Mouse (Mus musculus): ENCODE results near the gene Ctsw.
A peak's percentile ranks its signal among the peaks of the same experiment; 100 is the strongest.

The Ctsw gene

GRCm38 (mm10) chr19:5463212-5463611 lies 5.1 kb downstream of the Ctsw start:
- DNase-seq (ENCODE audit: low read depth, low spot score) = no peak

- DNase-seq (ENCODE audit: low read depth, low spot score) = no peak
Measured at GRCm38 (mm10) chr19:5461411-5461810, 6.9 kb downstream of the Ctsw start.

GRCm38 (mm10) chr19:5460465-5460911 lies 7.8 kb downstream of the Ctsw start, which contains the start of gene Fibp:
Gene Fibp (plus strand): TSS chr19:5460615.
- peak; percentile 82 for DNase-seq (ENCODE audit: low read depth, low spot score)

GRCm38 (mm10) chr19:5459896-5460295 lies 8.4 kb downstream of the Ctsw start:
- no peak for DNase-seq (ENCODE audit: low read depth, low spot score)

GRCm38 (mm10) chr19:5459019-5459418 lies 9.3 kb downstream of the Ctsw start:
- DNase-seq (ENCODE audit: low read depth, low spot score) = no peak

GRCm38 (mm10) chr19:5457746-5458442 lies 10.4 kb downstream of the Ctsw start, which contains the start of gene Ccdc85b:
Gene Ccdc85b (minus strand): TSS chr19:5457894.
- DNase-seq (ENCODE audit: low read depth, low spot score) = no peak

GRCm38 (mm10) chr19:5456922-5457745 lies 11.2 kb downstream of the Ctsw start:
- peak; percentile 87 for DNase-seq (ENCODE audit: low read depth, low spot score)

GRCm38 (mm10) chr19:5456241-5456921 lies 11.9 kb downstream of the Ctsw start:
- DNase-seq (ENCODE audit: low read depth, low spot score) = no peak

GRCm38 (mm10) chr19:5455568-5455967 lies 12.7 kb downstream of the Ctsw start:
- no peak for DNase-seq (ENCODE audit: low read depth, low spot score)

- no peak for DNase-seq (ENCODE audit: low read depth, low spot score)
Measured at GRCm38 (mm10) chr19:5455037-5455436, 13.3 kb downstream of the Ctsw start.

- no peak for DNase-seq (ENCODE audit: low read depth, low spot score)
Measured at GRCm38 (mm10) chr19:5451766-5452165, 16.5 kb downstream of the Ctsw start.

GRCm38 (mm10) chr19:5449673-5450072 lies 18.6 kb downstream of the Ctsw start:
- DNase-seq (ENCODE audit: low read depth, low spot score) = no peak

- DNase-seq (ENCODE audit: low read depth, low spot score) = no peak
Measured at GRCm38 (mm10) chr19:5448354-5449150, 19.8 kb downstream of the Ctsw start.

- DNase-seq (ENCODE audit: low read depth, low spot score) = no peak
Measured at GRCm38 (mm10) chr19:5447515-5448353, 20.6 kb downstream of the Ctsw start, which contains the start of gene Fosl1. Gene Fosl1 (plus strand): TSS chr19:5447547.

GRCm38 (mm10) chr19:5445747-5446146 lies 22.6 kb downstream of the Ctsw start:
- no peak for DNase-seq (ENCODE audit: low read depth, low spot score)

- DNase-seq (ENCODE audit: low read depth, low spot score) = no peak
Measured at GRCm38 (mm10) chr19:5444954-5445353, 23.4 kb downstream of the Ctsw start.

- no peak for DNase-seq (ENCODE audit: low read depth, low spot score)
Measured at GRCm38 (mm10) chr19:5444371-5444908, 23.9 kb downstream of the Ctsw start.

GRCm38 (mm10) chr19:5433951-5434350 lies 34.4 kb downstream of the Ctsw start:
- DNase-seq (ENCODE audit: low read depth, low spot score) = no peak

GRCm38 (mm10) chr19:5432992-5433852 lies 35.1 kb downstream of the Ctsw start:
- DNase-seq (ENCODE audit: low read depth, low spot score) = no peak
